Mouse (Mus musculus): ENCODE results near the gene Tmem238.
A peak's percentile ranks its signal among the peaks of the same experiment; 100 is the strongest.

The Tmem238 gene

DNA sequence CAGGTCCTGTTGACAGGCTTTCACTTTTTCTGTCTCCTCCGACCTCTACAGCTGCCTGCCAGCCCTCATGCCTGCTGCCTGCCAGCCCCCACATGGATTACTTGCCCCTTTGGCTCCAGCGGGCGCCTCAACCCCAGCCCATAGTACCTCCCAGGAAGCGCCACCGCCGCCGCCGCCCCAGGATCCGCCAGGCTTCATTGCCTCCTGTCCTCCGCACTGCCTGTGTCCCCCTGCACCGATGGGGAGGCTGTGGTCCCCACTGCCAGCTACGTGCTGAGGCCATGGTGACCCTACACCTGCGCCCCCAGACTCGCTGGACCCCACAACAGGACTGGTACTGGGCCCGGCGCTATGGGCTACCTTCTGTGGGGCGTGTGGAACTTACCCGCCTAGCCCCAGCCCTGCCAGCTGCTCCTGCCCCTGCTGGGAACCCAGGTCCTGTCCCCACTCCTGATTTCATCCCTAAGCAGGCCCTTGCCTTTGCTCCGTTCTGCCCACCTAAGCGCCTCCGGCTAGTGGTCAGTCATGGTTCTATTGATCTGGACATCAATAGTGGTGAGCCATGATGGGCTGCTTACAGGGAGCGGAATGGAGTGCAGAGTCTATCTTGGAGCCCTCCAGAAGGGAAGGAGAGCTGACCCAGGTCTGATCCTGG is 43.0 kb downstream of the Tmem238 start:
- Histone ChIP-seq H3K4me3 (replicated peaks; ENCODE audit: low read length) (peak overlapping the region; percentile 63), H3K4me1 (replicated peaks; ENCODE audit: low read depth, low read length) (peaks cover 88% of the 10 kb centered on the region), H3K9me3 (ENCODE audit: low read length) (no peaks in the 10 kb centered on the region), H3K36me3 (ENCODE audit: insufficient read depth, low read length) (peaks cover 96% of the 10 kb centered on the region), H3K27me3 (ENCODE audit: insufficient read depth, low read length) (no peaks in the 10 kb centered on the region)
- TF ChIP-seq POU5F1 (IDR thresholded peaks at IDR 0.05; ENCODE audit: borderline replicate concordance, low read length): no peak
- no peak for TF ChIP-seq CTCF (conservative IDR thresholded peaks at IDR 0.05; ENCODE audit: low read length)
- no peak for TF ChIP-seq NANOG (IDR thresholded peaks at IDR 0.05; ENCODE audit: borderline replicate concordance, low read length)

GRCm38 (mm10) chr7:4744886-4745285 is 44.6 kb downstream of the Tmem238 start:
- TF ChIP-seq CTCF (conservative IDR thresholded peaks at IDR 0.05; ENCODE audit: low read length) (no peak), POU5F1 (IDR thresholded peaks at IDR 0.05; ENCODE audit: borderline replicate concordance, low read length) (no peak), NANOG (IDR thresholded peaks at IDR 0.05; ENCODE audit: borderline replicate concordance, low read length) (no peak)
- no peaks in the 10 kb centered on the region for H3K27me3 ChIP-seq (ENCODE audit: insufficient read depth, low read length)
- no peaks in the 10 kb centered on the region for H3K9me3 ChIP-seq (ENCODE audit: low read length)
- peaks cover 82% of the 10 kb centered on the region for H3K4me1 ChIP-seq (replicated peaks; ENCODE audit: low read depth, low read length)
- H3K4me3 ChIP-seq (replicated peaks; ENCODE audit: low read length): no peak overlapping the region
- H3K36me3 ChIP-seq (ENCODE audit: insufficient read depth, low read length): peaks cover 85% of the 10 kb centered on the region

DNA sequence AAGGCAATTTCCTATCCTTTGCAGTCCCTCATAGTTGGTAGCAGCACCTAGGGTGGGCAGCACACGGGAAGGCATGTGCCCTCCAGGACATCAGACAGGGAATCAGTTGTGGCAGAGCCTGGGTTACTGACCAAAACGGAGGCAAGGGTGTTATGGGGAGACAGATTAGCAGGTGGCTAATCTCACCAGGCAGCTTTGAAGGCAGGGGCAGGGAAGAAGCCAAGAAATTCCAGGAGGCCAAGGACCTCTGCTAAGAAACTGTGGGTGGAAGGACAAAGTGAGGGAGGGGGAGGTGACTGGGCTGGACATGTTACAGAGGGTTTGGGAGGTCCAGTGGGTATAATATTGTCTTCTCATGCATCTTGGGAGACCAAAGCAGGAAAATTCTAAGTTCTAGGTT is 46.1 kb downstream of the Tmem238 start:
- Histone ChIP-seq H3K4me1 (replicated peaks; ENCODE audit: low read depth, low read length) (peaks cover 76% of the 10 kb centered on the region), H3K4me3 (replicated peaks; ENCODE audit: low read length) (no peak overlapping the region), H3K36me3 (ENCODE audit: insufficient read depth, low read length) (peaks cover 71% of the 10 kb centered on the region), H3K9me3 (ENCODE audit: low read length) (no peaks in the 10 kb centered on the region), H3K27me3 (ENCODE audit: insufficient read depth, low read length) (no peaks in the 10 kb centered on the region)
- no peak for TF ChIP-seq CTCF (conservative IDR thresholded peaks at IDR 0.05; ENCODE audit: low read length)
- TF ChIP-seq POU5F1 (IDR thresholded peaks at IDR 0.05; ENCODE audit: borderline replicate concordance, low read length): no peak
- no peak for TF ChIP-seq NANOG (IDR thresholded peaks at IDR 0.05; ENCODE audit: borderline replicate concordance, low read length)

DNA sequence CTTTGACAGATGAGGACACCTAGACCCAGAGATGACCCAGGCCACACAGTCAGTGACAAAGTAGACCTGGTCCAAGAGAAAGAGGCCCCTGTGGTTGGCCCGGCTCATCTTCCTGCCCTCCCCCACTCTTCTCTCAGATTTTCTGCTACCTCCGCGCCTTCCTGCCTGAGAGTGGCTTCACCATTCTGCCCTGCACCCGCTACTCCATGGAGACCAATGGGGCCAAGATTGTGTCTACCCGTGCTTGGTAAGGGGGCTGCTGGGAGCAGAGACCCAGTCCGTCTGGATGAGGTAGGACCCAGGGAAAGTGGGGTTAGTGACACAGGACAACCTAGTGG is 47.0 kb downstream of the Tmem238 start:
- H3K9me3 ChIP-seq (ENCODE audit: low read length): no peaks in the 10 kb centered on the region
- TF ChIP-seq POU5F1 (IDR thresholded peaks at IDR 0.05; ENCODE audit: borderline replicate concordance, low read length): no peak
- no peak for TF ChIP-seq CTCF (conservative IDR thresholded peaks at IDR 0.05; ENCODE audit: low read length)
- no peak for TF ChIP-seq NANOG (IDR thresholded peaks at IDR 0.05; ENCODE audit: borderline replicate concordance, low read length)
- no peaks in the 10 kb centered on the region for H3K27me3 ChIP-seq (ENCODE audit: insufficient read depth, low read length)
- peaks cover 69% of the 10 kb centered on the region for H3K4me1 ChIP-seq (replicated peaks; ENCODE audit: low read depth, low read length)
- H3K4me3 ChIP-seq (replicated peaks; ENCODE audit: low read length): peak overlapping the region; percentile 96
- H3K36me3 ChIP-seq (ENCODE audit: insufficient read depth, low read length): peaks cover 62% of the 10 kb centered on the region

DNA sequence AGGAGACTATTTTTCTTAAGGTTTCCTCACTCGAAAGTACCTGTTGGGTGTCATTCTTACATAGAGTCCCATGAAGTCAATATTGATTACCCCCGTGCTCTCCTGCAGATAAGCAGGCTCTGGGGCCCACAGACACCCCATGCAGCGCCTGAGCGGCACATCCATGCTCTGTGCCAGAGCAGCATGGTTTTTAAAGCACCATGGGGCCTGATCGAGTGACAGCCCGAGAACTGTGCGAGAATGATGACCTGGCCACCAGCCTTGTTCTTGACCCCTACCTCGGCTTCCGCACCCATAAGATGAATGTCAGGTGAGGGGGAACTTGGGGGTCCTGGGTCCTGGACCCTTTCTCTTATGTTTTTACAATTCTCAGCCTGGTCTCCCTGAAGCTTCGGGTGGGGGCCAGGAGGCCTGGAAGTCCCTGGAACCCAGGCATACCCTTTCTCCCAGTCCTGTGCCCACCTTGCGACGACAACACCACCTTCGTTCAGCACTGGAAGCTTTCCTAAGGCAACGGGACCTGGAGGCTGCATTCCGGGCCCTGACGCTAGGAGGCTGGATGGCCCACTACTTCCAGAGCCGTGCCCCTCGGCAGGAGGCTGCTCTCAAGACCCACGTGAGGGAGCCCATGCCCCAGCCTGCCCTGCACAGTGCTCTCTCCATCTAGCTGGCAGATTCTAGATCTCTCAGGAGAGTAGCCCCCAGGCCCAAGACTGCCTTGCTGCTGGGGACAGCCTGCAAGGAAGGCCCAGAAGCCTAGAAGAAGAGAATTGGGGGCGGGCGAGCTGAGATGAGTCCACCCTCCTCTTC is 47.6 kb downstream of the Tmem238 start:
- TF ChIP-seq POU5F1 (IDR thresholded peaks at IDR 0.05; ENCODE audit: borderline replicate concordance, low read length) (no peak), NANOG (IDR thresholded peaks at IDR 0.05; ENCODE audit: borderline replicate concordance, low read length) (no peak), CTCF (conservative IDR thresholded peaks at IDR 0.05; ENCODE audit: low read length) (no peak)
- Histone ChIP-seq H3K9me3 (ENCODE audit: low read length) (no peaks in the 10 kb centered on the region), H3K4me3 (replicated peaks; ENCODE audit: low read length) (peak overlapping the region; percentile 96), H3K27me3 (ENCODE audit: insufficient read depth, low read length) (no peaks in the 10 kb centered on the region), H3K36me3 (ENCODE audit: insufficient read depth, low read length) (peaks cover 57% of the 10 kb centered on the region), H3K4me1 (replicated peaks; ENCODE audit: low read depth, low read length) (peaks cover 66% of the 10 kb centered on the region)

- peaks cover 65% of the 10 kb centered on the region for H3K4me1 ChIP-seq (replicated peaks; ENCODE audit: low read depth, low read length)
- H3K36me3 ChIP-seq (ENCODE audit: insufficient read depth, low read length): peaks cover 49% of the 10 kb centered on the region
- peak overlapping the region; percentile 96 for H3K4me3 ChIP-seq (replicated peaks; ENCODE audit: low read length)
- H3K27me3 ChIP-seq (ENCODE audit: insufficient read depth, low read length): no peaks in the 10 kb centered on the region
- no peaks in the 10 kb centered on the region for H3K9me3 ChIP-seq (ENCODE audit: low read length)
- no peak for TF ChIP-seq CTCF (conservative IDR thresholded peaks at IDR 0.05; ENCODE audit: low read length)
- TF ChIP-seq NANOG (IDR thresholded peaks at IDR 0.05; ENCODE audit: borderline replicate concordance, low read length): no peak
- no peak for TF ChIP-seq POU5F1 (IDR thresholded peaks at IDR 0.05; ENCODE audit: borderline replicate concordance, low read length)
Observed at GRCm38 (mm10) chr7:4741151-4741550, 48.3 kb downstream of the Tmem238 start.

DNA sequence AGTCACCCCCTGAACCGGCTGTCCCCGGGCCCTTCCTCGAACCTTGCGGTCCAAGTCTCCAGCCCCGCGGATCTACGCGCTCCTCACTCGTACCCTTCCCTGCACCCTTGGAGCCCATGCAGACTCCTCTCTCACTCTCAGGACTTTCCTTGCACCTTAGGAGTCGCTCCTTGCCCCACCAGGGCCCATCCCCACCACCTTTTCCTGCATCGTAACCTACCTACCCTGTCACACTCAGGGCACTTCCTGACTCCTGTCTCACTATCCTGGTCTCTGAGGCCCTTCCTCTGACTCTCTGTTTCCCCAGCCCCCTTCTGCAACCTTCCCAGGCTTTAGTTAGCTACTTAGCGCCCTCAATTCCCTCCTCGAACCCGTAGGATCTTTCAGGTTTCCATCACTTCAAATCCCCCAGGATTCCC is 49.1 kb downstream of the Tmem238 start:
- H3K36me3 ChIP-seq (ENCODE audit: insufficient read depth, low read length): peaks cover 41% of the 10 kb centered on the region
- no peak for TF ChIP-seq POU5F1 (IDR thresholded peaks at IDR 0.05; ENCODE audit: borderline replicate concordance, low read length)
- peaks cover 56% of the 10 kb centered on the region for H3K4me1 ChIP-seq (replicated peaks; ENCODE audit: low read depth, low read length)
- H3K4me3 ChIP-seq (replicated peaks; ENCODE audit: low read length): peak overlapping the region; percentile 96
- H3K27me3 ChIP-seq (ENCODE audit: insufficient read depth, low read length): no peaks in the 10 kb centered on the region
- H3K9me3 ChIP-seq (ENCODE audit: low read length): no peaks in the 10 kb centered on the region

GRCm38 (mm10) chr7:4739544-4740275 is 49.7 kb downstream of the Tmem238 start, which contains the start of gene Kmt5c:
Gene Kmt5c, plus strand, starts transcription at chr7:4740115.
- TF ChIP-seq POU5F1 (IDR thresholded peaks at IDR 0.05; ENCODE audit: borderline replicate concordance, low read length) (no peak), NANOG (IDR thresholded peaks at IDR 0.05; ENCODE audit: borderline replicate concordance, low read length) (peak; percentile 64; the same call in 1 of the 2 replicates)
- H3K4me1 ChIP-seq (replicated peaks; ENCODE audit: low read depth, low read length): peaks cover 50% of the 10 kb centered on the region
- no peaks in the 10 kb centered on the region for H3K9me3 ChIP-seq (ENCODE audit: low read length)
- peak within 1 kb of the TSS; percentile 96 for H3K4me3 ChIP-seq (replicated peaks; ENCODE audit: low read length)
- peaks cover 35% of the 10 kb centered on the region for H3K36me3 ChIP-seq (ENCODE audit: insufficient read depth, low read length)
- no peaks in the 10 kb centered on the region for H3K27me3 ChIP-seq (ENCODE audit: insufficient read depth, low read length)

All from E14TG2a.4 (cell line).